Mouse (Mus musculus): ENCODE results near the gene Kdm6b. TPM values are rescaled to one million over a fixed set of nuclear protein-coding genes. Genes with fewer than 3 reads are reported as not detected.

The Kdm6b gene
- polyA plus RNA-seq, 1 experiment from 2014 or later: 21.6 TPM

GRCm38 (mm10) chr11:69357690-69358089 is 55.8 kb downstream of the Kdm6b start:
- no peak overlapping the region for H3K4me2 ChIP-seq
- no peaks in the 10 kb centered on the region for H3K27me3 ChIP-seq (replicated peaks)
- no peak overlapping the region for H3K27ac ChIP-seq (replicated peaks)
- H3K36me3 ChIP-seq: peaks cover 97% of the 10 kb centered on the region
- H3K4me1 ChIP-seq: no peaks in the 10 kb centered on the region
- H3K9ac ChIP-seq: no peak overlapping the region
- 83% methylated on average over 12 of the region's 12 CpGs for WGBS
- no peak overlapping the region for H3K4me3 ChIP-seq
- ATAC-seq (ENCODE audit: extremely low read depth, insufficient number of reproducible peaks, low FRiP score, low TSS enrichment): no peak
- H3K9me3 ChIP-seq: no peaks in the 10 kb centered on the region

- no peaks in the 10 kb centered on the region for H3K27me3 ChIP-seq (replicated peaks)
- 85% methylated on average over 5 of the region's 5 CpGs for WGBS
- H3K27ac ChIP-seq (replicated peaks): no peak overlapping the region
- no peak overlapping the region for H3K4me2 ChIP-seq
- H3K4me1 ChIP-seq: no peaks in the 10 kb centered on the region
- ATAC-seq (ENCODE audit: extremely low read depth, insufficient number of reproducible peaks, low FRiP score, low TSS enrichment): no peak
- no peak overlapping the region for H3K4me3 ChIP-seq
- H3K9me3 ChIP-seq: no peaks in the 10 kb centered on the region
- H3K9ac ChIP-seq: no peak overlapping the region
- H3K36me3 ChIP-seq: peaks cover 98% of the 10 kb centered on the region
Measured at GRCm38 (mm10) chr11:69356544-69356943, 56.9 kb downstream of the Kdm6b start.

Other genes starting within 250 kb of the Kdm6b start
- 1.1 and 1.5 TPM in 2 replicates for gene Alox8, start 215.8 kb downstream of the Kdm6b start, polyA plus RNA-seq (2015; fragmentation: Nextera tagmentation; extraction: Ambion mirVana)
- gene Gucy2e, start 176.6 kb downstream of the Kdm6b start, polyA plus RNA-seq (2015; fragmentation: Nextera tagmentation; extraction: Ambion mirVana): 0.06 and 0.12 TPM in 2 replicates
- 13.7 and 15.3 TPM in 2 replicates for gene Cntrob, start 89.9 kb downstream of the Kdm6b start, polyA plus RNA-seq (2015; fragmentation: Nextera tagmentation; extraction: Ambion mirVana)
- gene Trappc1, start 89.7 kb downstream of the Kdm6b start, polyA plus RNA-seq (2015; fragmentation: Nextera tagmentation; extraction: Ambion mirVana): 173 and 201 TPM in 2 replicates
- 0.48 and 0.85 TPM in 2 replicates for gene Kcnab3, start 87.4 kb downstream of the Kdm6b start, polyA plus RNA-seq (2015; fragmentation: Nextera tagmentation; extraction: Ambion mirVana)
- 6.2 and 8.3 TPM in 2 replicates for gene Rnf227, start 73.2 kb downstream of the Kdm6b start, polyA plus RNA-seq (2015; fragmentation: Nextera tagmentation; extraction: Ambion mirVana)
- gene Chd3, start 44.3 kb downstream of the Kdm6b start, polyA plus RNA-seq (2015; fragmentation: Nextera tagmentation; extraction: Ambion mirVana): 18.0 and 18.8 TPM in 2 replicates
- gene Naa38, start 18.2 kb downstream of the Kdm6b start, polyA plus RNA-seq (2015; fragmentation: Nextera tagmentation; extraction: Ambion mirVana): 135 and 139 TPM in 2 replicates
- gene Cyb5d1, start 18.0 kb downstream of the Kdm6b start, polyA plus RNA-seq (2015; fragmentation: Nextera tagmentation; extraction: Ambion mirVana): 21.2 and 21.5 TPM in 2 replicates
- 40.0 and 40.5 TPM in 2 replicates for gene Tmem88, start 15.4 kb downstream of the Kdm6b start, polyA plus RNA-seq (2015; fragmentation: Nextera tagmentation; extraction: Ambion mirVana)
- gene Dnah2, start 135.4 kb upstream of the Kdm6b start, polyA plus RNA-seq (2015; fragmentation: Nextera tagmentation; extraction: Ambion mirVana): 0.07 and 0.28 TPM in 2 replicates
- 56.2 and 59.9 TPM in 2 replicates for gene Efnb3, start 146.5 kb upstream of the Kdm6b start, polyA plus RNA-seq (2015; fragmentation: Nextera tagmentation; extraction: Ambion mirVana)
- gene Wrap53, start 166.6 kb upstream of the Kdm6b start, polyA plus RNA-seq (2015; fragmentation: Nextera tagmentation; extraction: Ambion mirVana): 16.8 TPM in 2 replicates
- gene Trp53, start 166.7 kb upstream of the Kdm6b start, polyA plus RNA-seq (2015; fragmentation: Nextera tagmentation; extraction: Ambion mirVana): 82.6 and 86.5 TPM in 2 replicates
- 24.5 and 25.0 TPM in 2 replicates for gene Atp1b2, start 192.3 kb upstream of the Kdm6b start, polyA plus RNA-seq (2015; fragmentation: Nextera tagmentation; extraction: Ambion mirVana)
- 0.23 and 1.7 TPM in 2 replicates for gene Shbg, start 204.2 kb upstream of the Kdm6b start, polyA plus RNA-seq (2015; fragmentation: Nextera tagmentation; extraction: Ambion mirVana)
- 17.5 and 18.1 TPM in 2 replicates for gene Sat2, start 208.3 kb upstream of the Kdm6b start, polyA plus RNA-seq (2015; fragmentation: Nextera tagmentation; extraction: Ambion mirVana)
- 22.1 and 25.6 TPM in 2 replicates for gene Fxr2, start 219.3 kb upstream of the Kdm6b start, polyA plus RNA-seq (2015; fragmentation: Nextera tagmentation; extraction: Ambion mirVana)
- not detected in 2 replicates for gene Sox15, start 241.6 kb upstream of the Kdm6b start, polyA plus RNA-seq (2015; fragmentation: Nextera tagmentation; extraction: Ambion mirVana)
- 51.3 and 52.0 TPM in 2 replicates for gene Mpdu1, start 249.0 kb upstream of the Kdm6b start, polyA plus RNA-seq (2015; fragmentation: Nextera tagmentation; extraction: Ambion mirVana)